Mouse (Mus musculus): Measurements from ENCODE around the gene Nosip. TPM values are rescaled to one million over a fixed set of nuclear protein-coding genes. Genes with fewer than 3 reads are reported as not detected.
"Not testable (repeated sequence)": the region's sequence is repeated elsewhere in the genome, so short reads cannot be mapped to it uniquely, and the experiment has no call there.

The Nosip gene
- polyA plus RNA-seq, 1 experiment from 2014 or later = 64.7 TPM

- Histone ChIP-seq H3K4me2 (no peak overlapping the region), H3K27me3 (no peaks in the 10 kb centered on the region)
- 58% methylated on average over 5 of the region's 5 CpGs for WGBS
Measured at GRCm38 (mm10) chr7:45107052-45107645, 44.9 kb downstream of the Nosip start.

GRCm38 (mm10) chr7:45110089-45110488, 47.9 kb downstream of the Nosip start:
- H3K4me1 ChIP-seq; H3K4me3 ChIP-seq; H3K9me3 ChIP-seq; H3K27me3 ChIP-seq; ATAC-seq (ENCODE audit: insufficient number of reproducible peaks, insufficient read depth, low FRiP score, low TSS enrichment, low read depth); H3K9ac ChIP-seq; H3K27ac ChIP-seq; H3K36me3 ChIP-seq; H3K4me2 ChIP-seq: not testable (repeated sequence)
- WGBS = 92% methylated on average over 4 of the region's 4 CpGs

More at GRCm38 (mm10) chr7:45107052-45107645, 44.9 kb downstream of the Nosip start:
- Histone ChIP-seq H3K36me3 (no peaks in the 10 kb centered on the region), H3K27ac (no peak overlapping the region), H3K9me3 (no peaks in the 10 kb centered on the region), H3K4me1 (peaks cover 30% of the 10 kb centered on the region), H3K4me3 (no peak overlapping the region), H3K9ac (no peak overlapping the region)
- ATAC-seq (ENCODE audit: insufficient number of reproducible peaks, insufficient read depth, low FRiP score, low TSS enrichment, low read depth) = no peak

GRCm38 (mm10) chr7:45111940-45112339, 49.7 kb downstream of the Nosip start:
- WGBS = 67% methylated on average over 2 of the region's 2 CpGs
- Histone ChIP-seq H3K4me1 (no peaks in the 10 kb centered on the region), H3K27me3 (no peaks in the 10 kb centered on the region), H3K9me3 (no peaks in the 10 kb centered on the region), H3K36me3 (no peaks in the 10 kb centered on the region), H3K27ac (no peak overlapping the region), H3K9ac (no peak overlapping the region), H3K4me3 (no peak overlapping the region), H3K4me2 (no peak overlapping the region)
- no peak for ATAC-seq (ENCODE audit: insufficient number of reproducible peaks, insufficient read depth, low FRiP score, low TSS enrichment, low read depth)

DNA sequence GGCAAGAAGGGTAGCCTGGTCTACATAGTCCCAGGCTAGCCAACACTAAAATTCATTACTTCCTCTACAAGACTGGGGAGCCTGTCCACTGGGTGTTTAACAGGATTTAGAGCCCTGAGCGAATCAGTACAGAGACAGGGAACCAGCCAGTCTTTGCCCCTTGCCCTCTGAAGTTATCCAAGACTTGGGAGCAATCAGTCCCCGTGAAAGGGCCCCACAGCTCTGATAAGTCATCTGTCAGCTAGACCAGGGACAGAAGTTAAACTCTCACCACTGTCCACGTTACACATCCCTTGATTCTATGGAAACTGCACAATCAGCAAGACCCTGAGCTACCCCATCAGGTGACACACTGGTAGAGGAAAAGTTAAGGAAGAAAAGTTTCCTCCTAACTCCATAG, 50.3 kb downstream of the Nosip start:
- WGBS = 73% methylated on average over 3 of the region's 3 CpGs
- ATAC-seq (ENCODE audit: insufficient number of reproducible peaks, insufficient read depth, low FRiP score, low TSS enrichment, low read depth) = no peak
- Histone ChIP-seq H3K4me1 (no peaks in the 10 kb centered on the region), H3K9ac (no peak overlapping the region), H3K4me3 (no peak overlapping the region), H3K27me3 (no peaks in the 10 kb centered on the region), H3K27ac (no peak overlapping the region), H3K36me3 (no peaks in the 10 kb centered on the region), H3K9me3 (no peaks in the 10 kb centered on the region), H3K4me2 (no peak overlapping the region)

GRCm38 (mm10) chr7:45113476-45113875, 51.2 kb downstream of the Nosip start:
- Histone ChIP-seq H3K4me2 (no peak overlapping the region), H3K36me3 (0 out of 2 replicates have a peak, but pooled peaks cover 3% of the 10 kb centered on the region), H3K27me3 (no peaks in the 10 kb centered on the region), H3K4me1 (no peaks in the 10 kb centered on the region), H3K4me3 (no peak overlapping the region), H3K9me3 (no peaks in the 10 kb centered on the region), H3K9ac (no peak overlapping the region), H3K27ac (no peak overlapping the region)
- no peak for ATAC-seq (ENCODE audit: insufficient number of reproducible peaks, insufficient read depth, low FRiP score, low TSS enrichment, low read depth)
- 73% methylated on average over 2 of the region's 2 CpGs for WGBS

- no peak overlapping the region for H3K4me3 ChIP-seq
- no peaks in the 10 kb centered on the region for H3K27me3 ChIP-seq
- H3K4me2 ChIP-seq = no peak overlapping the region
- no peaks in the 10 kb centered on the region for H3K9me3 ChIP-seq
- H3K27ac ChIP-seq = peak overlapping the region; percentile 44
- WGBS = 79% methylated on average over 8 of the region's 8 CpGs
- peaks cover 41% of the 10 kb centered on the region for H3K36me3 ChIP-seq
- H3K4me1 ChIP-seq = peaks cover 14% of the 10 kb centered on the region
- no peak for ATAC-seq (ENCODE audit: insufficient number of reproducible peaks, insufficient read depth, low FRiP score, low TSS enrichment, low read depth)
- H3K9ac ChIP-seq = peak overlapping the region; percentile 36; the same call in 1 of the 2 replicates
Measured at GRCm38 (mm10) chr7:45117566-45117965, 55.3 kb downstream of the Nosip start.

- Histone ChIP-seq H3K4me1 (peaks cover 22% of the 10 kb centered on the region), H3K9ac (no peak overlapping the region), H3K36me3 (peaks cover 48% of the 10 kb centered on the region), H3K27ac (no peak overlapping the region; the same call in 1 of the 2 replicates), H3K4me3 (no peak overlapping the region), H3K9me3 (no peaks in the 10 kb centered on the region), H3K4me2 (no peak overlapping the region), H3K27me3 (no peaks in the 10 kb centered on the region)
- WGBS = 89% methylated on average over 6 of the region's 6 CpGs
- ATAC-seq (ENCODE audit: insufficient number of reproducible peaks, insufficient read depth, low FRiP score, low TSS enrichment, low read depth) = no peak
Measured at GRCm38 (mm10) chr7:45118336-45118735, 56.1 kb downstream of the Nosip start.

DNA sequence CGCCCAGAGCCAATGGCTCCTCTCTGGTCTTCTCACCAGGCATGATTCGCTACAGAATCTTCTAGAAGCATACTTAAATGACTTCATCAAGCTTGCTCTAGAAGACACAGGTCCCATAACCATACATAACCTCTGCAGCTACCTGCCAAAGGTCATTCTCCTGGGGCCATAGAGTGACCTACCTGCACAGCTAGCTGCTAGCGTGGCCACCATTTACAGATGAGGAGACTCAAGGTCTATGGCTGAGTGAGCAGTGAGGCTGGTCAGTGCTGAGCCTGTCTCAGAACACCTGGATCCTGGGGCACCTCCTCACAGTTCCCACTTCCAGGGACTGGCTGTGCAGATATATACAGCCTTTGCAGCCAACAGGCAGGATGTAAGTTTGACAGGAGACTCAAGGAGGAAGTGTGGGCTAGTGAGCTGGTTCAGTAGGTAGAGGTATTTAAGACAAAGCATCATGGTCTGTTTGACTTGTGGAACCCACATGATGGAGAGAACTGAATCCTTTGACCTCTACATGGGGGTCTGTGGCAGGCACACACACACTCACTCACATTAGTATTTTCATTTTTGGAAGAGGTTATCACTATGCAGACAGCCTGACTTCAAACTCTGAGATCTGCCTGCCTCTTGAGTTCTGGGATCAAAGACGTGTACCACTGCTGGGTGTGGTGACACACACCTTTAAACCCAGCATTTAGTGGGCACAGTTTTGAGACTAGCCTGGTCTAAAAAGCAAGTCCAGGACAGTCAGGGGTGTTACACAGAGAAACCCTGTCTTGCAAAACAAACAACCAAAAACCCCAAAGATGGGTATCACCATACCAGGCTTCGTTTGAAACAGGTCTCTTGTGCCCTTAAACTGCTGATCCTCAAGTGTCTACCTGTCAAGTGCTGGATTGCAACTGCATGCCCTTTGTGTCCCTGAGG, 57.8 kb downstream of the Nosip start:
- ATAC-seq (ENCODE audit: insufficient number of reproducible peaks, insufficient read depth, low FRiP score, low TSS enrichment, low read depth) = no peak
- Histone ChIP-seq H3K4me2 (no peak overlapping the region), H3K9ac (no peak overlapping the region), H3K27me3 (no peaks in the 10 kb centered on the region), H3K4me1 (peaks cover 26% of the 10 kb centered on the region), H3K4me3 (no peak overlapping the region), H3K27ac (peak overlapping the region; percentile 22; the same call in 1 of the 2 replicates), H3K36me3 (peaks cover 50% of the 10 kb centered on the region), H3K9me3 (no peaks in the 10 kb centered on the region)
- 82% methylated on average over 5 of the region's 5 CpGs for WGBS

- no peak for ATAC-seq (ENCODE audit: insufficient number of reproducible peaks, insufficient read depth, low FRiP score, low TSS enrichment, low read depth)
- 0 out of 2 replicates have a peak overlapping the region, but pooled peaks have one; percentile 11 for H3K27ac ChIP-seq
- WGBS = 65% methylated on average over 8 of the region's 8 CpGs
- H3K4me2 ChIP-seq = peak overlapping the region; percentile 21
- H3K9me3 ChIP-seq = no peaks in the 10 kb centered on the region
- peaks cover 63% of the 10 kb centered on the region for H3K36me3 ChIP-seq
- no peaks in the 10 kb centered on the region for H3K27me3 ChIP-seq
- peaks cover 40% of the 10 kb centered on the region for H3K4me1 ChIP-seq
- H3K4me3 ChIP-seq = peak overlapping the region; percentile 6; the same call in 1 of the 2 replicates
- H3K9ac ChIP-seq = peak overlapping the region; percentile 99
Measured at GRCm38 (mm10) chr7:45121404-45121803, 59.2 kb downstream of the Nosip start.

DNA sequence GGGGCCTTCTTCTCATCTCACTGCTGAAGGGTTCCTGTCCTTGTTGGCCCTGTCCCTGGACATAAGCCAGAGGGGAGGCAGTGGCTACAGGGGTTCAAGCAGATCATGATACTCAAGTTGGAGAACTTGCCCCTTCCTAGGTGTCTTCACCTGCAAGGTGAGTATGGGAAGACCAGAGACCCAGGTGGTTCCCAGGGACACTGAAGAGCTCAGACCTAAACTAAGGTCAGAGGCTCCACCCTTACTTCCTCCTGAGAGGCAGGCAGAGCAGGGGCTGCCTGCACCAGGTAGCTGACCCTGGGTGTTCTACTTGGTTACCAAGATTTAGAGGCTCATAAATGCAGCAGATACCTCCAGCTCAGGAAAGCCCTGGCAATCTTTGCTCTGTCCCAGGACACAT, 59.7 kb downstream of the Nosip start:
- Histone ChIP-seq H3K36me3 (peaks cover 69% of the 10 kb centered on the region), H3K27ac (peak overlapping the region; percentile 3; the same call in 1 of the 2 replicates), H3K9ac (peak overlapping the region; percentile 99), H3K4me3 (peak overlapping the region; percentile 7; the same call in 1 of the 2 replicates), H3K4me2 (peak overlapping the region; percentile 21), H3K9me3 (no peaks in the 10 kb centered on the region), H3K27me3 (no peaks in the 10 kb centered on the region), H3K4me1 (peaks cover 45% of the 10 kb centered on the region)
- no peak for ATAC-seq (ENCODE audit: insufficient number of reproducible peaks, insufficient read depth, low FRiP score, low TSS enrichment, low read depth)

DNA sequence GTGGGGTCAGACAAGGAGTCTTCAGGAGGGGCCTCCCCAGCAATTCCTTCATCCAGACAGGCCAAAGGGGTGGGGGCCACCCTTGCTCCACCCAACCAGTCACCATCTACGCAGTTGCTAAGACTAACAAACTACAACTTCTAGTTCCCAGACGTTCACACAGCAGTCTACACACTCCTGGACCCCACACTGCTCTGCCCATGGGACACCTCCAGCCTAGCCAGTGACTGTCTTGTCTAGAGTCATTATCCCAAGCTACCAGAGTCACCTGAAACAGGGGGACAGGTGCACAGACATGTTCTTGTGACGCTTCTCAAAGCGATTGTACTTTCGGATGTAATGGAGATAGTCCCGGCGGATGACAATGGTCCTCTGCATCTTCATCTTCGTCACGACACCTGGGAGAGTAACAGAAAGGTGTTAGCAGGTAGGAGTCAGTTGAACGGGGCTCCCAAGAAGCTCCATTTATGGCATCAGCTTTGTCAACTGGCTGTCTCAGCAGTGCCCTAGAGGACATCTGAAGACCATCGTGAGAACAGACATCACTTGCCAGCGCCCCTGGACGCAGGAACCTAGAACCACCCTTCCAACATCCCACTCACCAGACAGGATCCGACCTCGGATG, 60.4 kb downstream of the Nosip start:
- peaks cover 75% of the 10 kb centered on the region for H3K36me3 ChIP-seq
- H3K27ac ChIP-seq = no peak overlapping the region
- ATAC-seq (ENCODE audit: insufficient number of reproducible peaks, insufficient read depth, low FRiP score, low TSS enrichment, low read depth) = no peak
- peak overlapping the region; percentile 96 for H3K4me3 ChIP-seq
- WGBS = 82% methylated on average over 15 of the region's 15 CpGs
- H3K9ac ChIP-seq = peak overlapping the region; percentile 99
- H3K9me3 ChIP-seq = no peaks in the 10 kb centered on the region
- peaks cover 53% of the 10 kb centered on the region for H3K4me1 ChIP-seq
- peak overlapping the region; percentile 89 for H3K4me2 ChIP-seq
- H3K27me3 ChIP-seq = no peaks in the 10 kb centered on the region

All from embryonic facial prominence, embryonic 13.5 days (tissue).